Mouse (Mus musculus) heart, adult 2 months (tissue): ENCODE measurements at regions not wholly inside any gene's neighbourhood (a gene's known extent, or its start where the extent isn't known, plus 50 kb on each side); places are given as distances from the start of the nearest gene placed in this dataset.

Experiments
- DNase-seq, 2 experiments: peaks; one replicate each; pipeline ENCODE4 v3.0.0; 2021
- H3K27ac ChIP-seq: fragments of 200-600 bp; 2 replicates; pipeline ENCODE4 v1.8.1; 2022
- H3K27me3 ChIP-seq: fragments of 200-500 bp; 2 replicates; pipeline ENCODE4 v1.6.1; 2012; ENCODE audit warnings: mild to moderate bottlenecking, low read length, inconsistent platforms, mixed read lengths; ENCODE audit not compliant: control insufficient read depth, insufficient read depth
- H3K36me3 ChIP-seq: fragments of 200-500 bp; 2 replicates; pipeline ENCODE4 v1.6.1; 2012; ENCODE audit warnings: low read length, inconsistent platforms; ENCODE audit not compliant: control insufficient read depth, insufficient read depth
- H3K4me1 ChIP-seq: fragments of 200-500 bp; 2 replicates; pipeline ENCODE4 v1.6.1; 2011; ENCODE audit warnings: low read length; ENCODE audit not compliant: control insufficient read depth, insufficient read depth
- H3K4me3 ChIP-seq: fragments of 200-600 bp; 2 replicates; pipeline ENCODE4 v1.8.1; 2022
- H3K79me2 ChIP-seq: fragments of 200-500 bp; replicated peaks from 2 replicates; pipeline ENCODE4 v1.6.1; 2012; ENCODE audit warnings: mild to moderate bottlenecking, inconsistent platforms, low read length, moderate library complexity, mixed read lengths; ENCODE audit not compliant: control insufficient read depth, insufficient read depth
- H3K9ac ChIP-seq: fragments of 200-500 bp; 2 replicates; pipeline ENCODE4 v1.6.1; 2012; ENCODE audit warnings: low read depth, mild to moderate bottlenecking, control low read depth, inconsistent platforms, low read length, mixed read lengths
- CTCF ChIP-seq: fragments of 200-600 bp; IDR thresholded peaks from 2 replicates; pipeline ENCODE4 v1.8.1; 2022; ENCODE audit warnings: antibody characterized with exemption, mild to moderate bottlenecking, moderate library complexity
- EP300 ChIP-seq: fragments of 200-500 bp; IDR thresholded peaks from 2 replicates; pipeline ENCODE4 v1.6.1; 2011; ENCODE audit warnings: low read depth, low read length, control low read depth; ENCODE audit not compliant: insufficient read depth
- POLR2A ChIP-seq: fragments of 200-500 bp; IDR thresholded peaks from 2 replicates; pipeline ENCODE4 v1.6.1; 2011; ENCODE audit warnings: mild to moderate bottlenecking, low read depth, low read length, control low read depth; ENCODE audit not compliant: insufficient read depth
- WGBS: fragments of 180-500 bp; shearing (Covaris S2); methylation state at CpG from one replicate; pipeline ENCODE4 v1.1.7; 2018; 5-methylcytosine and 5-hydroxymethylcytosine counted together
- intact Hi-C: fragments of 180-260 bp; cut with DNase I; formaldehyde crosslinking; loops from one replicate; pipeline ENCODE4 v1.15.1; 2025

DNA sequence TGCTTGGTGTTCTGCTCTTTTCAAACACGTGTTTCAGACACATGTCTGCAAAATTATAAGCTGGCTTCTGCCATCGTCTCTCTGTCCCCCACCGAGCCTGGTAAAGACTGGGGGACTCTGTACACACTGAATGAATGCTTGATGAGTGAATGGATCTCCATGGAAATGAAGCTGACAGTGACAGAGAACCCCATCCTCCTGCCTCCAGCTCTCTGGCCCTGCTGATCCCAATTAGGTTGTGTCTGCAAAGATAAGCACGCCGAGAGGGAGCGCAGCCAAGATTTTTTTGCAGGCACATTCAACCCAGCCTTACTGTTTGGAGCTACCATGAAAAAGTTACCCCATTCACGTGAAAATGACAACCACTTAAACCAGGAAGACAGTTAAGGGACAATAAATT lies 266.5 kb upstream of the Ppp2r3a start:
- H3K27ac ChIP-seq = no peak overlapping the region
- TF ChIP-seq POLR2A (no peak), EP300 (no peak), CTCF (no peak)
- H3K36me3 ChIP-seq = no peaks in the 10 kb centered on the region
- H3K4me1 ChIP-seq = no peaks in the 10 kb centered on the region; the same call in 1 of the 2 replicates
- 45% methylated on average over 7 of the region's 7 CpGs for WGBS
- H3K79me2 ChIP-seq = no peaks in the 10 kb centered on the region
- intact Hi-C loops = no loop called here
- peak in 1 of 2 experiments; percentile 8 for DNase-seq
- H3K27me3 ChIP-seq = no peaks in the 10 kb centered on the region
- H3K4me3 ChIP-seq = no peak overlapping the region
- H3K9ac ChIP-seq = no peak overlapping the region

DNA sequence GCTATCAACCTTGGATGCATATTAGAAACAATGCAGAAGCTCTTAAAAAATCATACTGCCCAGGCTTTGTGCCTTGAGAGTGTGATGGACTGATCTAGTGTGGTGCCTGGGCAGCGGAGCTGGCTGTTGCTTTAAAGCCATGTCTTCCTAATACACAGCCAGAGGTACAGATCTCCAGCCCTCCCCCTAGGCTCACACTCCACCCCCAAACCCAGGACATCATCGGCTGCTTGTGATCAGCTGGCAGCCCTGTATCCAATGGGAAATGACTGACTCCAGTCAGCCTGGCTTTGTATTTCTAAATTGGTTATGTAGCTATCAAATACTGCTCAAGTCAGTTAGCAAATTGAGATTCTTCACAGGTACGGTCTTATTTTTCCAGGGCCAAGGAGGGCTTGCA lies 259.2 kb upstream of the Ppp2r3a start:
- no peak for DNase-seq
- no peaks in the 10 kb centered on the region for H3K79me2 ChIP-seq
- H3K4me1 ChIP-seq = no peaks in the 10 kb centered on the region
- TF ChIP-seq EP300 (no peak), CTCF (no peak), POLR2A (no peak)
- 78% methylated on average over 3 of the region's 3 CpGs for WGBS
- H3K4me3 ChIP-seq = no peak overlapping the region
- no peak overlapping the region for H3K9ac ChIP-seq
- H3K27me3 ChIP-seq = no peaks in the 10 kb centered on the region
- intact Hi-C loops = no loop called here
- H3K36me3 ChIP-seq = no peaks in the 10 kb centered on the region
- no peak overlapping the region for H3K27ac ChIP-seq

DNA sequence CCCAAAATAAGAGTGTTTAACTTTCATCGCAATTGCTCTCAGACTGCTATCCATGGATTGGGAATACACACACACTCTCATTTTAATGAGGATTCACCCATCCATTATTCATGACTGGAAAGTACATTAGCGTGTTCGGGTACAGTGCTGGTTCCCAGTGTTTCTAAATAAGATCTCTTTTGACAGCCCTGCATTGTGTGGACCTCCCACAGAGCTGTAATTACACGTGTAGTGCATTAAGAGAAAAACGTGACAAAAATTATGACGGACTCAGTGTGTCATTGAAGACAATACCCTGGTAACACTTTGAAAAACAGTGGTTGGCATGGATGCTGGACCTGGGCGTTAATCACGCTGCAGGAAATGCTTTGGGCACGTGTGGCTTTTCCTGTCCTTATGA lies 257.6 kb upstream of the Ppp2r3a start:
- Histone ChIP-seq H3K4me1 (no peaks in the 10 kb centered on the region), H3K36me3 (no peaks in the 10 kb centered on the region), H3K79me2 (no peaks in the 10 kb centered on the region), H3K4me3 (no peak overlapping the region), H3K27ac (no peak overlapping the region), H3K9ac (no peak overlapping the region), H3K27me3 (no peaks in the 10 kb centered on the region)
- 72% methylated on average over 9 of the region's 9 CpGs for WGBS
- TF ChIP-seq POLR2A (no peak), CTCF (no peak), EP300 (no peak)
- DNase-seq = no peak
- intact Hi-C loops = no loop called here

DNA sequence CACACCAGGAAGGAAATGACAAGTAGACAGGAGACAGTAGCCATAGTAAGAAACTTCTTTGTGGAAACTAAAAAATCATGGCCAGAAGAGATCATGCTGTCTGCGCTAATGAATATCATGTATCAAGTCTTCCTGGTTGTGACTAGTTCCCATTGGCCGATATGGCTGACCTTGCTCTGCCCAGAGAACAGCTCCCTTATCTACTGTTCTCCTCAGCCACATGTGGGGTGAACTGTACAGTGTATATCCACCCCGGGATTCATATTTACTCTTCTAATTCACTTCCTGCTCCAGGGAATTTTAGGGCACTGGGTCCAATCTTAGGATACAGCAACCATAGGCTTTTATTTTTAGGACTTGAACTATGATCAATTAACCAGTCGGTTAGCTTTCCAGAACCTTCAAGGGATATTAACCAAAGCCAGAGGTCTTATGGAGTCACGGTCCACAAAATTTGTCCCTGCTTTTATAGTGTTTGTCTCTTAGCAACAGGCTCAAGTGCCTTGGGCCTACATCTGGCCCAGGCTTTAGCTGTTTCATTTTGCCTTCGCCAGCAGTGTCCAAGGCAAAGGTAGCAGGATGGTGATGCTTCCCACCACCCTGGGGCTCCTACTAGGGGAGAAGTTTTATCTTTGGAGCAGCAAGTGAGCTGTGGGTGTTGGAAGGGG lies 255.6 kb upstream of the Ppp2r3a start:
- 70% methylated on average over 6 of the region's 6 CpGs for WGBS
- no peak overlapping the region for H3K4me3 ChIP-seq
- intact Hi-C loops = no loop called here
- H3K4me1 ChIP-seq = no peaks in the 10 kb centered on the region
- H3K27me3 ChIP-seq = no peaks in the 10 kb centered on the region
- no peak overlapping the region for H3K9ac ChIP-seq
- no peaks in the 10 kb centered on the region for H3K79me2 ChIP-seq
- no peak for DNase-seq
- TF ChIP-seq CTCF (no peak), POLR2A (no peak), EP300 (no peak)
- H3K36me3 ChIP-seq = no peaks in the 10 kb centered on the region
- H3K27ac ChIP-seq = no peak overlapping the region

DNA sequence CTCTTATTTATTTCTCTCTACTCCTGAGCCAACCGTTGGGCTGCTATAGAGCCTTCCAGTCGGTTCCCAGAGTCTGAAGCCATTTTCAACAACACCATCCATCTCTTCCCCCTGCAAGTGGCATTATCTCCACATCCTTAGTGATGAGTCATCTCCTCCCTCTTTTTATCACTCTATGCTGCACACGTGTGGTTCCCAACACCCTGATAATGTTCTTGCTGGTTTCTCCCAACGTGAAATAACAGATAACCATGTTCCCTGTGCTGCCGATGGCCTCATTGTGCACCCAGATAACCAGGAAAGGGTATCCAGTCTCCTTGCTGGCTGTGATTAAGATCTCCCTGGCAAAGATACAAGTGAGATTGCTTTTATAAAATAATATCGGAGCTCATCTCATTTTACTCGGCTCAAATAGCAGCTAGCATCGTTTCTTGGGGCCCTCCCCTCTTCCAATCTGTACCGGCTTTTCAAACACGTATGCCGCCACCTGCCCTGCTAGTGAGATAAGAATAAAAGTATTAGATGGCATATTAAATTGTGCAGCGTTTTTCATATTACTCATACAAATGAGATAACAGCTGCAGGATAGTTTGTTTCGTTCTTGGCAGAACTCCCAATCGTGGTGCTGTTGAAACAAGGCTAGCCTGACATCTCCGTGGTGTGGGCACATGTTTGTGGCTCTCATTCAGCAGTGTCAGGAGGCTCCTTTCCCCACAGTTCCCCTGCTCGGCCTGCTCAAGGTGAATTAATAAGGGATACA lies 250.3 kb upstream of the Ppp2r3a start:
- no peak overlapping the region for H3K27ac ChIP-seq
- intact Hi-C loops = no loop called here

DNA sequence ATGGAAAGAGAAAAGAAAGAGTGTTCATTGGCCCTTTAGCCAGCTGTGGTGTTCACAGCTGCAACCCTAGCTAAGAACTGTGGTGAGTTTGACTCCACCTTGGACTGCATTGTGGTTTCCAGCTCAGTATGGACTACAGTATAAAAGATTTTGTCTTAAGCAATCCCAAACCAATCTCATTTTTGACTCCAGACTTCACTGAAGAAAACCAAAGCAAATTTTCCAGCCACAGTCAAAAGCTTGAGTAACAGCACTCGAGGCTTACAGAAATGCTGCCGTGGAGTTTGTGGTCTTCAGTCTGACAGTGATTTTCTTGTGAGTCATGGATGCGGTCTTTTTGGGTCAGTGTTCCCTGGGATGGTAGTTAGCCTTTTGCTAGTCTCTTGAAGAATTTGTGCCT lies 249.4 kb upstream of the Ppp2r3a start:
- Histone ChIP-seq H3K4me1 (no peaks in the 10 kb centered on the region), H3K4me3 (no peak overlapping the region), H3K79me2 (no peaks in the 10 kb centered on the region), H3K9ac (no peak overlapping the region), H3K27me3 (no peaks in the 10 kb centered on the region), H3K27ac (no peak overlapping the region), H3K36me3 (no peaks in the 10 kb centered on the region)
- WGBS = 84% methylated on average over 3 of the region's 3 CpGs
- intact Hi-C loops = no loop called here
- TF ChIP-seq CTCF = no peak
- no peak for DNase-seq

More for the DNA sequence above, 250.3 kb upstream of the Ppp2r3a start:
- Histone ChIP-seq H3K9ac (no peak overlapping the region), H3K4me3 (no peak overlapping the region), H3K4me1 (no peaks in the 10 kb centered on the region), H3K27me3 (no peaks in the 10 kb centered on the region), H3K36me3 (no peaks in the 10 kb centered on the region), H3K79me2 (no peaks in the 10 kb centered on the region)
- DNase-seq = no peak
- WGBS = 42% methylated on average over 16 of the region's 16 CpGs
- TF ChIP-seq POLR2A (no peak), EP300 (no peak), CTCF (no peak)
